Mouse (Mus musculus) embryonic facial prominence, embryonic 10.5 days (tissue): ENCODE measurements at regions not wholly inside any gene's neighbourhood (a gene's known extent, or its start where the extent isn't known, plus 50 kb on each side); places are given as distances from the start of the nearest gene placed in this dataset.

Source experiments
- DNase-seq: peaks from one replicate; pipeline ENCODE4 v3.0.0-alpha.2; 2017; ENCODE audit warnings: low spot score
- H3K27ac ChIP-seq: fragments of 300-500 bp; sonication (generic); replicated peaks from 2 replicates; pipeline ENCODE4 v1.5.1; 2016; ENCODE audit warnings: mild to moderate bottlenecking
- H3K27me3 ChIP-seq: fragments of 300-500 bp; sonication (generic); replicated peaks from 2 replicates; pipeline ENCODE4 v1.6.1; 2016; ENCODE audit warnings: low read depth, mild to moderate bottlenecking; ENCODE audit not compliant: poor library complexity, severe bottlenecking
- H3K36me3 ChIP-seq: fragments of 300-500 bp; sonication (generic); replicated peaks from 2 replicates; pipeline ENCODE4 v1.6.1; 2016; ENCODE audit warnings: mild to moderate bottlenecking, moderate library complexity
- H3K4me1 ChIP-seq: fragments of 300-500 bp; sonication (generic); 2 replicates; pipeline ENCODE4 v1.6.1; 2016
- H3K4me3 ChIP-seq: fragments of 300-500 bp; sonication (generic); 2 replicates; pipeline ENCODE4 v1.5.1; 2016; ENCODE audit warnings: mild to moderate bottlenecking, moderate library complexity
- H3K9me3 ChIP-seq: fragments of 300-500 bp; sonication (generic); 2 replicates; pipeline ENCODE4 v1.6.1; 2016; ENCODE audit warnings: mild to moderate bottlenecking
- WGBS: fragments of 180-500 bp; shearing (Covaris S2); methylation state at CpG from one replicate; pipeline ENCODE4 v1.1.7; 2016; 5-methylcytosine and 5-hydroxymethylcytosine counted together

DNA sequence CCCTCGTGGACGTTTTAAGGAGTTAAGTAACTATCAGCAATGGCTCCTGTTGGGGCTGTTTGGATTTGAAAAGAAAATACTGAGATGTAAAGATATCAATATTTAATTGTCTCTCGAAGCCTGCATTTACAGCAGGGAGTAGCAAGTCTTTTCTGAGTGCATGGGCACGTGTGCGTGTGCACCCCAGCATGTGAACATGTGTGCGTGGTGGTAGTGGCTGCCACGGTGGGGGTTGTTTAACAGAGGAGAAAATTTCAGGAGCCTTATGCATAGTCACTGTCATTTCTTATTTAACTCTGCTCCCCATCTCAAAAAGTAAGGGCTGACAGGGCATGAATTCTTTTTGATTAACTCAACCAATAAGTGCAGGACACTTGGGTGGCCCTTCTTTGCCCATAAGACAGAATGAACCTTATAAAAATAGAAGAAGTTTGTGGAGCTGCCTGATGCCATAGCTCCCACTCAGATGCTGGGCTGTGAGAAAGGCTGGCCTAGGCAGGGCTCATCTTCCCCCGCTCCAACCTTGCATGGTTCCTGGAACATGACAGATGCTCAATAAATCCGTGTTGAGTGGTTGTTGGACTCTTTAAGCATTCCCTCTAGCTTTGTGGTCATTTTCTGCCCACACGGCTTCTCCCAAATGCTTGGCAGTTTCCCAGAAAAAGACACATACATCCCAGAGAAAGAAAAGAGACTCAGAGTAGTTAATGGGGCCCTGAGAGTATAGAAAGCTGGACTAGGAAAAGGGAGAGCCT lies 294.2 kb upstream of the Gm4791 start:
- Histone ChIP-seq H3K4me1 (peaks cover 22% of the 10 kb centered on the region), H3K4me3 (no peak overlapping the region), H3K36me3 (no peaks in the 10 kb centered on the region), H3K27me3 (peaks cover 27% of the 10 kb centered on the region), H3K27ac (no peak overlapping the region), H3K9me3 (no peaks in the 10 kb centered on the region)
- DNase-seq, result no peak
- WGBS, result 74% methylated on average over 10 of the region's 10 CpGs

- Histone ChIP-seq H3K9me3 (no peaks in the 10 kb centered on the region), H3K27ac (no peak overlapping the region), H3K36me3 (no peaks in the 10 kb centered on the region), H3K4me1 (peaks cover 22% of the 10 kb centered on the region), H3K4me3 (no peak overlapping the region), H3K27me3 (peaks cover 27% of the 10 kb centered on the region)
- 63% methylated on average over 8 of the region's 8 CpGs for WGBS
- DNase-seq, result no peak
Measured at GRCm38 (mm10) chr9:46703674-46704073, 294.9 kb upstream of the Gm4791 start.

- Histone ChIP-seq H3K27ac (no peak overlapping the region), H3K36me3 (no peaks in the 10 kb centered on the region), H3K27me3 (peaks cover 27% of the 10 kb centered on the region), H3K4me3 (no peak overlapping the region), H3K9me3 (no peaks in the 10 kb centered on the region), H3K4me1 (peaks cover 22% of the 10 kb centered on the region)
- 69% methylated on average over 13 of the region's 13 CpGs for WGBS
- DNase-seq, result no peak
Measured at GRCm38 (mm10) chr9:46702901-46703636, 295.5 kb upstream of the Gm4791 start.

GRCm38 (mm10) chr9:46702053-46702900 lies 296.3 kb upstream of the Gm4791 start:
- no peaks in the 10 kb centered on the region for H3K9me3 ChIP-seq
- 32% methylated on average over 16 of the region's 16 CpGs for WGBS
- no peaks in the 10 kb centered on the region for H3K36me3 ChIP-seq
- H3K27ac ChIP-seq, result no peak overlapping the region; the same call in none of the 2 replicates
- peaks cover 22% of the 10 kb centered on the region for H3K4me1 ChIP-seq
- no peak overlapping the region for H3K4me3 ChIP-seq
- peaks cover 24% of the 10 kb centered on the region for H3K27me3 ChIP-seq
- no peak for DNase-seq

DNA sequence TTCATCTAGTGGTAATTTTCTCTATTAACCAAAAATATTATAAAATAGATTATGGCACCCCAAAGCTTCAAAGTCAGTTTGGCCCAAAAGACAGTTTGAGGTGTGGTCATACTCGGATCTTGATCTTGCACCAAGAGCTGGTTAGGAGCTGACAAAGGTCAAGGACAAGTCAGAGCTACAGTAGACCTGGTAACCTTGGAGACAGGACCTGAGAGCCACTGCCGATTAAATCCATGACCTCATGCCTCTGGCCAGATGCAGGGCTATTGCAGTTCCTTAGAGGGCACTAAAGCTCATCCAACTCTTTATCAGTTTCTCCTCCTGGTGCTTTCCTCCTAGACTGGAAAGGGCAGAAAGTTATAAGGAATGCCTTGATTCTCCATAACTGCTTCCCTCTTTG lies 302.4 kb upstream of the Gm4791 start:
- no peaks in the 10 kb centered on the region for H3K36me3 ChIP-seq
- DNase-seq, result no peak
- no peak overlapping the region for H3K27ac ChIP-seq
- H3K27me3 ChIP-seq, result no peaks in the 10 kb centered on the region
- no peaks in the 10 kb centered on the region for H3K4me1 ChIP-seq
- no peaks in the 10 kb centered on the region for H3K9me3 ChIP-seq
- 67% methylated on average over 2 of the region's 2 CpGs for WGBS
- H3K4me3 ChIP-seq, result no peak overlapping the region

GRCm38 (mm10) chr9:46689331-46689730 lies 309.2 kb upstream of the Gm4791 start:
- DNase-seq, result no peak
- 79% methylated on average over 5 of the region's 5 CpGs for WGBS
- no peaks in the 10 kb centered on the region for H3K36me3 ChIP-seq
- no peak overlapping the region for H3K4me3 ChIP-seq
- H3K4me1 ChIP-seq, result no peaks in the 10 kb centered on the region
- no peak overlapping the region for H3K27ac ChIP-seq
- no peaks in the 10 kb centered on the region for H3K9me3 ChIP-seq
- peaks cover 14% of the 10 kb centered on the region; the same call in 1 of the 2 replicates for H3K27me3 ChIP-seq

- Histone ChIP-seq H3K9me3 (no peaks in the 10 kb centered on the region), H3K27ac (no peak overlapping the region), H3K27me3 (peaks cover 10% of the 10 kb centered on the region; the same call in 1 of the 2 replicates), H3K4me1 (peaks cover 4% of the 10 kb centered on the region; the same call in 1 of the 2 replicates), H3K36me3 (no peaks in the 10 kb centered on the region), H3K4me3 (no peak overlapping the region)
- DNase-seq, result no peak
- WGBS, result 83% methylated on average over 15 of the region's 15 CpGs
Measured at GRCm38 (mm10) chr9:46684113-46684850, 314.3 kb upstream of the Gm4791 start.

- Histone ChIP-seq H3K36me3 (no peaks in the 10 kb centered on the region), H3K4me1 (no peaks in the 10 kb centered on the region), H3K9me3 (no peaks in the 10 kb centered on the region), H3K4me3 (no peak overlapping the region), H3K27me3 (no peaks in the 10 kb centered on the region), H3K27ac (no peak overlapping the region)
- 52% methylated on average over 3 of the region's 3 CpGs for WGBS
- no peak for DNase-seq
Measured at GRCm38 (mm10) chr9:46672050-46672449, 326.5 kb upstream of the Gm4791 start.

DNA sequence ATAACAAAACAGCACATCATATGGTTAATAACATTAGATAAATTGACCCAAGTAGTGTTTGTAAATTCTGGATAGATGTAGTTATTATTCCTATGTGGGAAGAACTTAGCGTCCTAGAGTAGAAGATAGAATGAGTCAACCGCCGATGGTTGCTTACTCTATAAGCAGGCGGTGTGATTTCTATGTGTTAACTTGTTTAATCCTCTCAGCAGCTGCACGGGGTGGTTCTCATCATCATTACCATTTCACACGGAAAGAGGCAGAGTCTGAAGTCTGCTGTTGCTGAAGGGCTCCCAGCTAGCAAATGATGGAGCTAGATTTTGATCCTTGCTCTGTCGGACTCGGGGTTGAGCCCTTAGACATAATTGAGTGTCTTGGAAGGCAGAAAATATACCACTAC lies 334.6 kb upstream of the 4931429L15Rik start:
- no peak for DNase-seq
- no peaks in the 10 kb centered on the region for H3K9me3 ChIP-seq
- H3K27me3 ChIP-seq, result no peaks in the 10 kb centered on the region
- no peak overlapping the region for H3K27ac ChIP-seq
- no peaks in the 10 kb centered on the region for H3K4me1 ChIP-seq
- WGBS, result 89% methylated on average over 8 of the region's 8 CpGs
- no peaks in the 10 kb centered on the region for H3K36me3 ChIP-seq
- no peak overlapping the region for H3K4me3 ChIP-seq

GRCm38 (mm10) chr9:46647238-46647922 lies 327.6 kb upstream of the 4931429L15Rik start:
- H3K9me3 ChIP-seq, result no peaks in the 10 kb centered on the region
- no peak overlapping the region for H3K4me3 ChIP-seq
- no peak for DNase-seq
- no peak overlapping the region for H3K27ac ChIP-seq
- H3K27me3 ChIP-seq, result no peaks in the 10 kb centered on the region
- 50% methylated on average over 9 of the region's 9 CpGs for WGBS
- H3K4me1 ChIP-seq, result peaks cover 16% of the 10 kb centered on the region
- no peaks in the 10 kb centered on the region for H3K36me3 ChIP-seq

DNA sequence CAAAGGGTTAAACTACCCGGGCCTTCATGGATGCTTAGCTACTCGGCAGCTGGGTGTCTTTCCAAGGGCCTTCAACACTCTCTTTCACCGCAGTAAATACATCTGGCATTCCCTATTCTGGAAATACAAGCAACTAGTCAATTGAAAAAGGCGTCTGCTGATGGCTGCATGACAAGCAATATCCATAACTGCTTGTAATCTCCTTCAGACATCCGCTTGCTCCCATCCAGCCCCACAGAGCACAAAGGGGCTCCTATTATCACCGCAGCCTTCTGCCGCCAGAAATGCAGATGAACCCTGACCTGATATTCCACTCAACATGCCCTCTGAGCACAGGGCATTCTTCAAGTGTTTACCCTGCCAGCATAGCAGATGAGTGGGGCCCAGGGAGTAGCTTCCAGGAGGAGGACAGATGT lies 325.7 kb upstream of the 4931429L15Rik start:
- no peaks in the 10 kb centered on the region for H3K27me3 ChIP-seq
- no peak overlapping the region for H3K27ac ChIP-seq
- peaks cover 16% of the 10 kb centered on the region for H3K4me1 ChIP-seq
- H3K36me3 ChIP-seq, result no peaks in the 10 kb centered on the region
- 23% methylated on average over 7 of the region's 7 CpGs for WGBS
- H3K9me3 ChIP-seq, result no peaks in the 10 kb centered on the region
- DNase-seq, result peak; percentile 17
- H3K4me3 ChIP-seq, result no peak overlapping the region
